In genomic region chr3:32621658-32622057, GRCm38 (mm10) we compare ENCODE assay signal across 15 mouse cellular contexts.
"Had no signal": no experiment of that assay in that cellular context is flagged by ENCODE, and none has a peak within 500 bp of the region (broad histone marks: within the 10 kb centered on the region; RNA-seq: fewer than 3 reads in every experiment).

No protein-coding gene starts in this region.

- H3K27ac ChIP-seq: midbrain, embryonic 13.5 days; midbrain, embryonic 15.5 days; neural tube, embryonic 12.5 days; stomach, embryonic 15.5 days; stomach, postnatal 0 days had no signal

- H3K4me2 ChIP-seq: lung, embryonic 14.5 days; midbrain, embryonic 11.5 days; midbrain, embryonic 13.5 days; midbrain, embryonic 15.5 days; neural tube, embryonic 12.5 days; stomach, embryonic 15.5 days had no signal

- H3K27me3 ChIP-seq: midbrain, embryonic 13.5 days; midbrain, embryonic 15.5 days; neural tube, embryonic 12.5 days; stomach, embryonic 15.5 days had no signal

- H3K9me3 ChIP-seq: megakaryocyte, embryonic 14.5 days; midbrain, embryonic 13.5 days; midbrain, embryonic 15.5 days; neural tube, embryonic 12.5 days; stomach, embryonic 15.5 days had no signal

- H3K4me1 ChIP-seq: midbrain, embryonic 13.5 days; neural tube, embryonic 12.5 days; stomach, embryonic 15.5 days had no signal

- H3K36me3 ChIP-seq: midbrain, embryonic 13.5 days; midbrain, embryonic 15.5 days; neural tube, embryonic 12.5 days; stomach, embryonic 15.5 days had no signal

- H3K9ac ChIP-seq: lung, embryonic 14.5 days; midbrain, embryonic 13.5 days; midbrain, embryonic 15.5 days; neural tube, embryonic 12.5 days; stomach, embryonic 15.5 days had no signal

- DNase-seq: lung, adult 18-20 months; lung, embryonic 14.5 days; lung, postnatal 10 days; lung, postnatal 4 days; right cerebral cortex, postnatal 14 days; thymus, adult 2 months; thymus, postnatal 25 days; thymus, postnatal 4 days had no signal

- H3K4me3 ChIP-seq: megakaryocyte, embryonic 14.5 days; midbrain, embryonic 13.5 days; midbrain, embryonic 15.5 days; neural tube, embryonic 12.5 days; stomach, embryonic 15.5 days had no signal

- ATAC-seq: midbrain, embryonic 13.5 days; midbrain, embryonic 15.5 days had no signal
